Mouse (Mus musculus) liver, embryonic 14.5 days (tissue): ENCODE data around the gene Cphx1.
"Not testable (repeated sequence)": the region's sequence is repeated elsewhere in the genome, so short reads cannot be mapped to it uniquely, and the experiment has no call there.

ENCODE experiments used
- CTCF ChIP-seq: IDR thresholded peaks from 2 replicates; pipeline ENCODE4 v1.5.1; 2016; ENCODE audit warnings: antibody characterized with exemption, low read depth, control low read depth
- EP300 ChIP-seq: IDR thresholded peaks from 2 replicates; pipeline ENCODE4 v1.6.1; 2016; ENCODE audit warnings: antibody characterized with exemption, low read depth

DNA sequence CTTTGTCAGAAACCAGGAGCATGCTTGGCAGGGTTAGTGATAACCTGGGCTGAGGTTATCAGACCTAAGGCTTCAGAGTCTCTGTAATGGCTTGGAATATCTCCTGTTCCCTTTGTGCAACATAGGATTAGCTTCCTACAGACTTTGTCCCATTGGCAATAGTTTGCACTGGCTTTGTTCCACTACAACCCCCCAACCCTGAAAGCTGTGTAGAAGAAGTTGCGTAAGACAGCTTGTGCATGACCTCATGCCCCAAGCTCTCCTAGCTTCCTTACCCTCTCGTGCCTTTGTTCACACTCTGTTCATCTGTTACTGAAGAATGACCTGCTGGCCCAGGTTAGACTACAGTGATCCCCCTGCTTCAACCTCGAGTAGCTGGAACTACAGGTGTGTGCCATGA is 19.8 kb downstream of the Cphx1 start:
- not testable (repeated sequence) for TF ChIP-seq EP300, CTCF
